Mouse (Mus musculus) neural tube, embryonic 15.5 days (tissue): ENCODE measurements at regions not wholly inside any gene's neighbourhood (a gene's known extent, or its start where the extent isn't known, plus 50 kb on each side); places are given as distances from the start of the nearest gene placed in this dataset. TPM values are rescaled to one million over a fixed set of nuclear protein-coding genes. Genes with fewer than 3 reads are reported as not detected.

Experiments
- microRNA counts: library from miRNA; unstranded; fragments of <30 nt; microRNA quantifications from one replicate; lab custom pipeline; 2016
- microRNA-seq: library from miRNA; unstranded; fragments of <30 nt; microRNA quantifications from one replicate; pipeline ENCODE4, GENCODE M21; 2017

MicroRNA genes in the stretch of these regions (microRNA counts, 519-probe panel; counts per million panel counts)
- microRNA mmu-miR-682 (lab: Ali Mortazavi, UCI), result 1,451 counts per million, percentile 14 among the panel's probes with 10 or more counts

Small RNA genes in the stretch of these regions (microRNA-seq; reads per million reads assigned to microRNA genes)
- not detected for gene Mir682
